Mouse (Mus musculus): ENCODE results near the gene Csrp3.

DNA sequence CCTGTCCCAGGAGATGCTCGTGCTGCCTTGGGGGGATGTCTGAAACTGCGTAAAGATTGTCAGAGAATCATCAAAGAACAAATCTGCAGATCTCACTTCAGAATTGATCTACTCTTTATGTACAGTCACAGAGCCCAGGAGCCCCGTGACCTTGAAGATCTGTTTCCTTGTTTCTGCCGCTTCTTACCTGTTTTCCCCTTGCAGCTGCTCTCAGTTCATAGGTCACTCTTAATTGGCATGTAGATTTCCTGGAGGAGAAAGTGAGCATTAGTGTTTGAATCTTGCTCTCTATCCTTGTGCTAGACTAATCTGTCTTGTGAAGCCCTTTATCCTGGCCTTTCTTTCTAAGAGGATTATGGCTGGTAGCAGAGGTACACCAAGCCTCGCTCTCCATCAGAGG is 26.2 kb downstream of the Csrp3 start:
- TF ChIP-seq GABPA (IDR thresholded peaks at IDR 0.05; ENCODE audit: insufficient replicate concordance, low read depth, low read length) = no peak
- no peak for TF ChIP-seq ZC3H11A (IDR thresholded peaks at IDR 0.05; ENCODE audit: low read depth, low read length)
- TF ChIP-seq CTCF (conservative IDR thresholded peaks at IDR 0.05 in 1 of 2, IDR thresholded peaks at IDR 0.05 in 1 of 2; ENCODE audit: low read depth in 2 of 2, low read length in 2 of 2) = no peak
- no peak for TF ChIP-seq USF2 (conservative IDR thresholded peaks at IDR 0.05; ENCODE audit: low read depth, low read length)
- TF ChIP-seq POLR2A (IDR thresholded peaks at IDR 0.05; ENCODE audit: low read depth, low read length) = no peak
- TF ChIP-seq ZKSCAN1 (IDR thresholded peaks at IDR 0.05; ENCODE audit: borderline replicate concordance, low read depth, low read length) = no peak
- no peak for TF ChIP-seq MYC (IDR thresholded peaks at IDR 0.05; ENCODE audit: low read depth, low read length)
- no peak for TF ChIP-seq USF1 (IDR thresholded peaks at IDR 0.05; ENCODE audit: low read depth, low read length)
- no peak for TF ChIP-seq RCOR1 (conservative IDR thresholded peaks at IDR 0.05; ENCODE audit: low read depth, low read length)
- TF ChIP-seq RAD21 (IDR thresholded peaks at IDR 0.05; ENCODE audit: low read depth, low read length) = no peak
- no peak for TF ChIP-seq MEF2A (IDR thresholded peaks at IDR 0.05; ENCODE audit: borderline replicate concordance, low read depth, low read length)
- no peak for TF ChIP-seq ELF1 (IDR thresholded peaks at IDR 0.05; ENCODE audit: low read depth, low read length)
- no peak for TF ChIP-seq CHD2 (IDR thresholded peaks at IDR 0.05; ENCODE audit: low read length)

Data from CH12.LX (cell line).